Mouse (Mus musculus): ENCODE measurements around the gene Khdrbs1.

GRCm38 (mm10) chr4:129700216-129700615, 41.9 kb downstream of the Khdrbs1 start:
- TF ChIP-seq POLR2A (IDR thresholded peaks at IDR 0.05; ENCODE audit: insufficient read depth, low read depth, low read length): no peak
- TF ChIP-seq CTCF (IDR thresholded peaks at IDR 0.05): no peak
